ENCODE assay signal across 8 mouse cellular contexts in genomic region chr11:50223783-50224662, GRCm38 (mm10). TPM values are rescaled to one million over a fixed set of nuclear protein-coding genes. Genes with fewer than 3 reads are reported as not detected.
DNase-seq lines count a peak whose midpoint lies in the region; ATAC-seq and TF ChIP-seq lines count a peak whose summit lies in the region.

No protein-coding gene starts in this region.

- intact Hi-C loops in gastrocnemius, postnatal 14 days (cut with DNase I; ENCODE audit: low total_unique reads) = no loop called here

- no peak for ATAC-seq in heart, embryonic 12.5 days (ENCODE audit: insufficient number of reproducible peaks, low FRiP score)
- no peak for ATAC-seq in G1E (ENCODE audit: extremely low read depth, insufficient number of reproducible peaks, low FRiP score, poor library complexity, severe bottlenecking)
- ATAC-seq in forebrain, embryonic 12.5 days (ENCODE audit: low FRiP score) = peak; percentile 12; the same call in 1 of the 2 replicates

- no peak for TF ChIP-seq POLR2A in liver, adult 2 months (IDR thresholded peaks at IDR 0.05; ENCODE audit: extremely low read depth, insufficient read depth, low read length)
- TF ChIP-seq POLR2A in olfactory bulb, adult 2 months (IDR thresholded peaks at IDR 0.05; ENCODE audit: insufficient read depth, low read depth, low read length) = no peak

- H3K9ac ChIP-seq in heart, embryonic 12.5 days = peak overlapping the region; percentile 98
- peak overlapping the region; percentile 99 for H3K9ac ChIP-seq in forebrain, embryonic 12.5 days
- peak overlapping the region; percentile 57 for H3K9ac ChIP-seq in liver, adult 2 months (ENCODE audit: low read depth, low read length)

- peak overlapping the region; percentile 95 for H3K4me3 ChIP-seq in heart, embryonic 12.5 days
- peak overlapping the region; percentile 83 for H3K4me3 ChIP-seq in G1E (ENCODE audit: low read depth, low read length)
- H3K4me3 ChIP-seq in forebrain, embryonic 12.5 days (replicated peaks) = peak overlapping the region; percentile 90
- peak overlapping the region; percentile 89 for H3K4me3 ChIP-seq in liver, adult 2 months (ENCODE audit: insufficient read depth, low read depth, low read length)
- peak overlapping the region; percentile 91 for H3K4me3 ChIP-seq in olfactory bulb, adult 2 months (ENCODE audit: insufficient read depth, low read depth, low read length)

- H3K4me1 ChIP-seq in heart, embryonic 12.5 days (replicated peaks) = peaks cover 24% of the 10 kb centered on the region
- H3K4me1 ChIP-seq in G1E (ENCODE audit: insufficient read depth, low read depth, low read length) = peaks cover 75% of the 10 kb centered on the region
- H3K4me1 ChIP-seq in forebrain, embryonic 12.5 days = peaks cover 46% of the 10 kb centered on the region
- peaks cover 23% of the 10 kb centered on the region for H3K4me1 ChIP-seq in liver, adult 2 months (ENCODE audit: control insufficient read depth, insufficient read depth, low read length)
- peaks cover 30% of the 10 kb centered on the region for H3K4me1 ChIP-seq in olfactory bulb, adult 2 months (ENCODE audit: control insufficient read depth, insufficient read depth, low read length)

- peak overlapping the region; percentile 94 for H3K4me2 ChIP-seq in heart, embryonic 12.5 days
- peak overlapping the region; percentile 77 for H3K4me2 ChIP-seq in forebrain, embryonic 12.5 days

- H3K79me2 ChIP-seq in liver, adult 2 months (ENCODE audit: control insufficient read depth, insufficient read depth, low read length) = peaks cover 15% of the 10 kb centered on the region; the same call in 1 of the 2 replicates

- H3K27me3 ChIP-seq in heart, embryonic 12.5 days (replicated peaks) = peaks cover 5% of the 10 kb centered on the region; the same call in 1 of the 2 replicates
- no peaks in the 10 kb centered on the region for H3K27me3 ChIP-seq in G1E (ENCODE audit: insufficient read depth, low read length)
- H3K27me3 ChIP-seq in forebrain, embryonic 12.5 days = peaks cover 19% of the 10 kb centered on the region; the same call in 1 of the 2 replicates
- no peaks in the 10 kb centered on the region for H3K27me3 ChIP-seq in liver, adult 2 months (ENCODE audit: control insufficient read depth, insufficient read depth, low read length)

- DNase-seq in heart, adult 18-20 months = no peak
- peak; percentile 40 for DNase-seq in G1E (ENCODE audit: low spot score)
- no peak for DNase-seq in liver, adult 2 months (ENCODE audit: extremely low read depth, low read depth, low spot score)
- no peak for DNase-seq in gastrocnemius, postnatal 14 days
- no peak for DNase-seq in layer of hippocampus, adult 8-10 months (ENCODE audit: low spot score in 2 of 2)

- no peaks in the 10 kb centered on the region for H3K9me3 ChIP-seq in heart, embryonic 12.5 days (replicated peaks)
- no peaks in the 10 kb centered on the region for H3K9me3 ChIP-seq in G1E (replicated peaks)
- H3K9me3 ChIP-seq in forebrain, embryonic 12.5 days = no peaks in the 10 kb centered on the region

- 9% methylated on average over 17 of the region's 17 CpGs for WGBS in heart, embryonic 12.5 days
- 7% methylated on average over 17 of the region's 17 CpGs for WGBS in forebrain, embryonic 12.5 days
- 18% methylated on average over 17 of the region's 17 CpGs for WGBS in liver, adult 2 months
- WGBS in olfactory bulb, adult 2 months = 7% methylated on average over 17 of the region's 17 CpGs

- peaks cover 3% of the 10 kb centered on the region; the same call in 1 of the 2 replicates for H3K36me3 ChIP-seq in heart, embryonic 12.5 days
- H3K36me3 ChIP-seq in G1E (replicated peaks) = peaks cover 55% of the 10 kb centered on the region
- H3K36me3 ChIP-seq in forebrain, embryonic 12.5 days (replicated peaks) = no peaks in the 10 kb centered on the region
- H3K36me3 ChIP-seq in liver, adult 2 months (ENCODE audit: control insufficient read depth, insufficient read depth, low read length) = no peaks in the 10 kb centered on the region

- H3K27ac ChIP-seq in heart, embryonic 12.5 days (ENCODE audit: poor library complexity, severe bottlenecking) = peak overlapping the region; percentile 75
- H3K27ac ChIP-seq in forebrain, embryonic 12.5 days = peak overlapping the region; percentile 91
- peak overlapping the region; percentile 39; the same call in 1 of the 2 replicates for H3K27ac ChIP-seq in liver, adult 2 months (replicated peaks; ENCODE audit: insufficient read depth, low read depth, low read length)
- no peak overlapping the region for H3K27ac ChIP-seq in olfactory bulb, adult 2 months (ENCODE audit: insufficient read depth, low read depth, low read length)

- no peak for TF ChIP-seq CTCF in G1E (IDR thresholded peaks at IDR 0.05; ENCODE audit: low read depth, low read length)
- TF ChIP-seq CTCF in liver, adult 2 months (IDR thresholded peaks at IDR 0.05; ENCODE audit: low read depth, low read length) = no peak
- TF ChIP-seq CTCF in olfactory bulb, adult 2 months (IDR thresholded peaks at IDR 0.05; ENCODE audit: insufficient read depth, low read depth, low read length) = no peak

RNA-seq across cellular contexts. Expression of gene Mgat4b, which starts 13.3 kb away (rescaled TPM):
- polyA plus RNA-seq in heart, embryonic 12.5 days (2016; fragmentation: Nextera tagmentation; extraction: Ambion mirVana) = 35.4 and 39.3 TPM in 2 replicates
- 10 to 100 TPM; 70.3 to 79.9 TPM for total RNA-seq in heart, adult 18-20 months (2021)
- total RNA-seq in G1E (2014; fragmentation: Nextera tagmentation) (18.4 and 24.2 TPM in 2 replicates), G1E (2017) (15.6 and 18.3 TPM in 2 replicates)
- polyA plus RNA-seq in G1E (2012) = 106 and 120 TPM in 2 replicates
- polyA plus RNA-seq in forebrain, embryonic 12.5 days (2016; fragmentation: Nextera tagmentation; extraction: Ambion mirVana) = 31.6 and 40.3 TPM in 2 replicates
- 9.8 and 16.5 TPM in 2 replicates for total RNA-seq in liver, adult 2 months (2014; rRNA removed)
- polyA plus RNA-seq in liver, adult 2 months (2012; rRNA removed) = 26.3 and 28.8 TPM in 2 replicates
- polyA plus RNA-seq in olfactory bulb, adult 2 months (2012; ENCODE audit: insufficient read depth, insufficient read length, low replicate concordance, missing spikeins) = not detected in 2 replicates
- total RNA-seq in gastrocnemius, postnatal 14 days (2021) = 10 to 100 TPM; 24.8 to 25.5 TPM
- total RNA-seq in layer of hippocampus, adult 8-10 months (2022) = 10 to 100 TPM; 73.7 to 78.1 (median 76.2) TPM

RNA-seq across cellular contexts. Expression of gene Sqstm1, which starts 13.4 kb away (rescaled TPM):
- 209 and 210 TPM in 2 replicates for polyA plus RNA-seq in heart, embryonic 12.5 days (2016; fragmentation: Nextera tagmentation; extraction: Ambion mirVana)
- 100 to 1,000 TPM; 367 to 455 TPM for total RNA-seq in heart, adult 18-20 months (2021)
- total RNA-seq in G1E (2014; fragmentation: Nextera tagmentation) = 118 and 252 TPM in 2 replicates
- total RNA-seq in G1E (2017) = 663 and 687 TPM in 2 replicates
- polyA plus RNA-seq in G1E (2012) = 134 and 138 TPM in 2 replicates
- 165 and 169 TPM in 2 replicates for polyA plus RNA-seq in forebrain, embryonic 12.5 days (2016; fragmentation: Nextera tagmentation; extraction: Ambion mirVana)
- total RNA-seq in liver, adult 2 months (2014; rRNA removed) = 252 and 333 TPM in 2 replicates
- 254 and 299 TPM in 2 replicates for polyA plus RNA-seq in liver, adult 2 months (2012; rRNA removed)
- 578 TPM in 1 of 2 replicates, not detected in the other for polyA plus RNA-seq in olfactory bulb, adult 2 months (2012; ENCODE audit: insufficient read depth, insufficient read length, low replicate concordance, missing spikeins)
- 100 to 1,000 TPM; 217 to 261 TPM for total RNA-seq in gastrocnemius, postnatal 14 days (2021)
- 100 to 1,000 TPM; 473 to 497 (median 477) TPM for total RNA-seq in layer of hippocampus, adult 8-10 months (2022)

RNA-seq across cellular contexts. Expression of gene Ltc4s, which starts 14.4 kb away (rescaled TPM):
- 0.63 and 0.70 TPM in 2 replicates for polyA plus RNA-seq in heart, embryonic 12.5 days (2016; fragmentation: Nextera tagmentation; extraction: Ambion mirVana)
- total RNA-seq in heart, adult 18-20 months (2021) = 10 to 100 TPM in 1 of 2 experiments, 1 to 10 TPM in 1; 5.9 to 10.2 TPM
- total RNA-seq in G1E (2014; fragmentation: Nextera tagmentation) = not detected in 2 replicates
- total RNA-seq in G1E (2017) = not detected in 2 replicates
- not detected in 2 replicates for polyA plus RNA-seq in G1E (2012)
- polyA plus RNA-seq in forebrain, embryonic 12.5 days (2016; fragmentation: Nextera tagmentation; extraction: Ambion mirVana) = 0.60 and 0.69 TPM in 2 replicates
- total RNA-seq in liver, adult 2 months (2014; rRNA removed) = 0.27 and 0.28 TPM in 2 replicates
- polyA plus RNA-seq in liver, adult 2 months (2012; rRNA removed) = 2.1 and 3.2 TPM in 2 replicates
- not detected in 2 replicates for polyA plus RNA-seq in olfactory bulb, adult 2 months (2012; ENCODE audit: insufficient read depth, insufficient read length, low replicate concordance, missing spikeins)
- 1 to 10 TPM; 1.9 to 2.0 TPM for total RNA-seq in gastrocnemius, postnatal 14 days (2021)
- 10 to 100 TPM in 2 of 4 experiments, 1 to 10 TPM in 2; 6.2 to 23.4 (median 10.7) TPM for total RNA-seq in layer of hippocampus, adult 8-10 months (2022)

RNA-seq across cellular contexts. Expression of gene Mrnip, which starts 49.8 kb away (rescaled TPM):
- polyA plus RNA-seq in heart, embryonic 12.5 days (2016; fragmentation: Nextera tagmentation; extraction: Ambion mirVana) = 10.1 and 11.6 TPM in 2 replicates
- 1 to 10 TPM; 2.4 to 3.0 TPM for total RNA-seq in heart, adult 18-20 months (2021)
- total RNA-seq in G1E (2014; fragmentation: Nextera tagmentation) (44.8 and 63.7 TPM in 2 replicates), G1E (2017) (17.4 and 17.6 TPM in 2 replicates)
- 6.5 and 10.6 TPM in 2 replicates for polyA plus RNA-seq in G1E (2012)
- 22.2 and 24.9 TPM in 2 replicates for polyA plus RNA-seq in forebrain, embryonic 12.5 days (2016; fragmentation: Nextera tagmentation; extraction: Ambion mirVana)
- total RNA-seq in liver, adult 2 months (2014; rRNA removed) = 8.5 and 9.3 TPM in 2 replicates
- 9.3 and 9.9 TPM in 2 replicates for polyA plus RNA-seq in liver, adult 2 months (2012; rRNA removed)
- not detected in 2 replicates for polyA plus RNA-seq in olfactory bulb, adult 2 months (2012; ENCODE audit: insufficient read depth, insufficient read length, low replicate concordance, missing spikeins)
- total RNA-seq in gastrocnemius, postnatal 14 days (2021) = 1 to 10 TPM; 5.0 to 5.4 TPM
- total RNA-seq in layer of hippocampus, adult 8-10 months (2022) = 10 to 100 TPM; 14.0 to 16.9 (median 15.4) TPM
